Mouse (Mus musculus) bone marrow, adult 2 months (tissue): ENCODE data around the gene Sfmbt1.

Source experiments
- CTCF ChIP-seq: fragments of 200-500 bp; IDR thresholded peaks from 2 replicates; pipeline ENCODE4 v1.5.1; 2011; ENCODE audit warnings: low read length, control low read depth; ENCODE audit not compliant: control insufficient read depth, insufficient read depth
- POLR2A ChIP-seq: fragments of 200-500 bp; IDR thresholded peaks from 2 replicates; pipeline ENCODE4 v1.6.1; 2011; ENCODE audit warnings: low read depth, mild to moderate bottlenecking, control low read depth, low read length, borderline replicate concordance; ENCODE audit not compliant: control insufficient read depth

DNA sequence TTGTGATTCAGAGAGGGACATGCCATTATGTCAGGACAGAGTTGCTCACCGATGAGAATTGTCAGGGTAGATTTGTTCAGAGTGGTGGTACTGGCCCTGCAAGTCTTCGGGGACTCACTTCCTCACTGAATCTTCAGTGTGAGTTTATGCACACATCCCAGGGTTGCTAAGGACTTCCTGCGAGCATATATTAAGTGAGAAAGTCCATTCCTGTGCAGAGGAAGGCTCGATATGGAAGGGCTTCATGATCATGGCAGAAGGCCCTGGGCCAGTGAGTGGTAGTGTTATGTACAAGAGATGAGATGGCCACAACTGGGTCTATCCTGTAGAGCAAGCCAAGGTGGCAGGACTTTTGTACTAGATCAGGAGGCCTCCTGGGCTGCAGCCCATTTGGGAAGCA, 112.8 kb downstream of the Sfmbt1 start:
- TF ChIP-seq CTCF = no peak
- no peak for TF ChIP-seq POLR2A
